Mouse (Mus musculus): Measurements from ENCODE around the gene Timmdc1.

The Timmdc1 gene

GRCm38 (mm10) chr16:38459990-38460389 lies 62.5 kb downstream of the Timmdc1 start:
- ChIA-PET CTCF (no interaction called here), POLR2A (interaction anchor here in 3 of 4 experiments (0.5 to 25.5 kb wide), 14 partner anchors 2 to 625 kb away, joined by 3 to 500 read pairs (median 6); partner anchors contain the start of genes Adprh (in 1 of the 3) and Cd80 (in 1 of the 3))

DNA sequence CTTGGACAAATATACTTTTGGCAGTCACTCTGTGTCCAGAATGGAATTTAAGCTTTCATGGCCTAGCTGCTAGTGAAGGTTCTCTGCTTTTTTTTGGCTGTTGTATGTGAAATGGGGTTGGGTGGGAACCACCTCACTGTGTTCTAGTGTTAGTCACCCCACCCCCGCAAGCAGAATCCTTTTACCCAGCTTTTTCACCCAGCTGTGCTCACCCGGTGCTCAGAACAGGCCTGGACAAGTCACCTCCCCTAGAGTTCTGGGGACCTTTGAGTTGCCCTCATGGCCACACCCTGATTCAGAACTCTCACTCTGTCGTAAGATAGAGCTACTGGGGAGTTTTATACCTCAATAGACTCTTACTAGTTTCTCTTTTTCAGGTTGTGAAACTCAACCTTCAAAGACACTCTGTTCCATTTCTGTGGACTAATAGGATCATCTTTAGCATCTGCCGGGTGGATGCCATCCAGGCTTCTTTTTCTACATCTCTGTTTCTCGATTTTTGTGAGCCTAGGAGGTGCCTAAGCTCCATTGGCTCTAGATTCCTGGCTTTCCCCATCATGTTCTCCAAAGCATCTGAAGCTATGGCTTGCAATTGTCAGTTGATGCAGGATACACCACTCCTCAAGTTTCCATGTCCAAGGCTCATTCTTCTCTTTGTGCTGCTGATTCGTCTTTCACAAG lies 63.7 kb downstream of the Timmdc1 start:
- ChIA-PET POLR2A (interaction anchor here (0.6 to 25.5 kb wide), 37 partner anchors 3 to 172 kb away, joined by 3 to 500 read pairs (median 4); partner anchors contain the start of genes Cox17 (in 2 of the 4), Gm21987 (in 2 of the 4), Maats1 (in 2 of the 4) and Adprh (in 1 of the 4)), CTCF (interaction anchor here in 2 of 4 experiments (0.6 to 1.1 kb wide), 4 partner anchors 24 to 84 kb away, joined by 3 to 4 read pairs (median 4); no protein-coding TSS in a partner anchor)

- POLR2A ChIA-PET: interaction anchor here in 3 of 4 experiments (0.6 to 25.5 kb wide), 17 partner anchors 5 to 794 kb away, joined by 3 to 500 read pairs (median 5); partner anchors contain the start of genes Adprh (in 1 of the 3), Cd80 (in 1 of the 3) and Pla1a (in 1 of the 3)
- CTCF ChIA-PET: interaction anchor here in 1 of 4 experiments (1.1 kb wide), 1 partner anchor 11 kb away, joined by 3 read pairs; no protein-coding TSS in a partner anchor
Measured at GRCm38 (mm10) chr16:38456812-38457567, 65.5 kb downstream of the Timmdc1 start.

- ChIA-PET CTCF (interaction anchor here in 3 of 4 experiments (0.6 to 1.4 kb wide), 4 partner anchors 51 to 149 kb away, joined by 3 to 4 read pairs (median 3); no protein-coding TSS in a partner anchor), POLR2A (interaction anchor here in 2 of 4 experiments (0.6 to 25.5 kb wide), 16 partner anchors 6 to 285 kb away, joined by 3 to 500 read pairs (median 4); partner anchors contain the start of genes Adprh (in 1 of the 2), Cd80 (in 1 of the 2), Maats1 (in 1 of the 2) and Pla1a (in 1 of the 2))
Measured at GRCm38 (mm10) chr16:38455511-38456418, 66.7 kb downstream of the Timmdc1 start, which contains the start of gene Cd80. Gene Cd80 (plus strand): TSS chr16:38455561.

GRCm38 (mm10) chr16:38454533-38455254 lies 67.8 kb downstream of the Timmdc1 start:
- CTCF ChIA-PET: interaction anchor here in 2 of 4 experiments (0.8 to 1.4 kb wide), 4 partner anchors 52 to 148 kb away, joined by 3 to 4 read pairs (median 4); no protein-coding TSS in a partner anchor
- POLR2A ChIA-PET: interaction anchor here (0.6 to 25.5 kb wide), 18 partner anchors 7 to 453 kb away, joined by 3 to 500 read pairs (median 4); partner anchors contain the start of genes Adprh (in 1 of the 4), Cd80 (in 1 of the 4) and Maats1 (in 1 of the 4)

DNA sequence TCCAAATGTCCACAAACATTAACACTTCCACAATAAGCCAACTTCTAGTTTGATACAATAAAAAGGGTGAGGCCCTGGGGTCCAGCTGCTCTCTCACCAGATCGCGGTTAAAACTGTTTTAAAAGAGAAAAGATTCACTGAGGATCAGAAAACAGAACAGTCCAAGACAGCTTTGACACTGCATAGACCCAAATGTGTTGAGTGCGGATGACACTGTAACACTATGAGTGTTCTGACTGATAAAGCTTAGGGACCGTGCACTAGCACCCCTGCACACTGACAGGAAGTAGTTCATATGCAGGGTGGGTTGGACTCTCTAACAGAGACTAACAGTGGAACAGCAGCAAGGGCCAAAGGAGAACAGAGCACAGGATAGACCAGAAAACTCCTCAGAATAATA lies 68.5 kb downstream of the Timmdc1 start:
- CTCF ChIA-PET: interaction anchor here in 1 of 4 experiments (1.3 kb wide), 1 partner anchor 52 kb away, joined by 4 read pairs; no protein-coding TSS in a partner anchor
- POLR2A ChIA-PET: interaction anchor here (0.5 to 25.5 kb wide), 15 partner anchors 6 to 766 kb away, joined by 3 to 500 read pairs (median 5); partner anchors contain the start of genes Adprh (in 1 of the 4), Cd80 (in 1 of the 4) and Pla1a (in 1 of the 4)

GRCm38 (mm10) chr16:38453203-38453553 lies 69.3 kb downstream of the Timmdc1 start:
- CTCF ChIA-PET: interaction anchor here in 1 of 4 experiments (0.7 kb wide), 1 partner anchor 30 kb away, joined by 3 read pairs; no protein-coding TSS in a partner anchor
- POLR2A ChIA-PET: interaction anchor here (0.5 to 25.5 kb wide), 30 partner anchors 5 to 204 kb away, joined by 3 to 500 read pairs (median 5); partner anchors contain the start of genes Cox17 (in 2 of the 4), Gm21987 (in 2 of the 4), Adprh (in 1 of the 4) and Cd80 (in 1 of the 4)

DNA sequence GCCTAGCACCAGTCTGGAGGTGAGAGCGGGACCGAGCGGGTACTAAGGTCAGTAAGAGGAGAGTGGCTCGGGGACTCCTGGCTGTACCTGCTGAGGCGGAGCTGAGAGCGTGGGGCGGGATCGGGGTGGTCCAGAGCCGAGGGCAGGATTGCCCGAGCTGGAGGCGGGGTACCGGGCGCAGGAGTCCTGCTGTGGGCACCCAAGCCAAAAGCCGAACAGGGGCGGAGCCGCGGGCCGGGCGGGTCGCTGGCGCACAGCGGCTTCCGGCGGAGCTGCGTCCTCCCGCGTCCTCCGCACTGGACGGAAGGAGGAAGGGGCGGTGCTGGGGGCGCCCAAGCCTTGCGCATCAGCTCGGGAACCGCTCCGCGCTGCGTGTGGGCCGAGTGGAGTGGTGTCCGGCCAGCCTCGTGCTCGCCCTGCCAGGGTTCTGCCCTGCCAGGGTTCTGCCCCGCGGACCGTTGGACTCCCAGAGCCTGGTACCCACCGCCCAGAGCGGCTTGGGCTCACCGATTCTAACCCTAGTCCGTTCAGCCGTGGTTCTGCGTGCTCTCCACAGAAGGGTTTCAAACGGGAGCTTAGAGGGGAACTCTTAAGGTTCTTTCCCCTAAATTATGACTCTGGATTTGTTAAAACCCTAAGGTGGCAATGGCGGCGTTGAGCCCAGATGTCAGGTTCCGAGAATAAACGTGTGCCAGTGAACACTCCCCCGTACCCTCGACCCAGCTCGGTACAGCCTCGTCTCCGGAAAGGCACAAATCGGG lies 69.8 kb downstream of the Timmdc1 start, which contains the start of gene Adprh:
TSS of gene Adprh (minus strand) at position 262 of the 761 bp plus-strand sequence.
- ChIA-PET POLR2A (interaction anchor here (0.5 to 25.5 kb wide), 49 partner anchors 5 to 1275 kb away, joined by 3 to 500 read pairs (median 5); partner anchors contain the start of genes Cox17 (in 2 of the 4), Gm21987 (in 2 of the 4), Pla1a (in 2 of the 4) and Adprh (in 1 of the 4)), CTCF (interaction anchor here in 3 of 4 experiments (0.5 to 1.1 kb wide), 5 partner anchors 17 to 184 kb away, joined by 3 read pairs; no protein-coding TSS in a partner anchor)

- ChIA-PET POLR2A (interaction anchor here (0.5 to 25.5 kb wide), 52 partner anchors 4 to 1274 kb away, joined by 3 to 500 read pairs (median 4); partner anchors contain the start of genes Timmdc1 (in 2 of the 4), Adprh (in 1 of the 4), Cd80 (in 1 of the 4) and Cox17 (in 1 of the 4)), CTCF (interaction anchor here in 1 of 4 experiments (1.1 kb wide), 1 partner anchor 130 kb away, joined by 3 read pairs; no protein-coding TSS in a partner anchor)
Measured at GRCm38 (mm10) chr16:38451421-38452205, 70.8 kb downstream of the Timmdc1 start.

DNA sequence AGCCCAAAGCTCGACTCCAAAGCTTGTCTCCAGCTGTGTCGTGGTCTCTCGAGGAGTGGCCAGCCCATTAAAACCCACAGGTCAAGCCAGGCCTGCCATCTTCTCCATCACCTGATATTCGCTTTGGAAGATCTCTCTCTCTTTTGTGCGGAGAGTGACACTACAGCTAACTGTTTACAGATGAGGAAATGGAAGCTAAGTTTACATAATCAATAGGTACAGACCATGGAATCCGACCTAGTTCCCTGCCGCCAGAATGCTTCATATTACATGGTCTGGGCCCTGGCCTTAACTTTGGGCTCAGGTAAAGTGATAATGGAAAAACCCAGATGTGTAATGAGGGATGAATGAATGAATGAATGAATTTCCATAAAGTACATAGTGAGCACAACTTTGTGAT lies 71.8 kb downstream of the Timmdc1 start:
- ChIA-PET POLR2A (interaction anchor here in 3 of 4 experiments (0.9 to 25.5 kb wide), 14 partner anchors 3 to 135 kb away, joined by 3 to 500 read pairs (median 4); partner anchors contain the start of genes Adprh (in 1 of the 3), Cd80 (in 1 of the 3) and Timmdc1 (in 1 of the 3)), CTCF (interaction anchor here in 2 of 4 experiments (0.6 to 1.2 kb wide), 3 partner anchors 26 to 104 kb away, joined by 3 to 8 read pairs (median 3); partner anchors contain the start of genes Cox17 (in 1 of the 2) and Gm21987 (in 1 of the 2))

DNA sequence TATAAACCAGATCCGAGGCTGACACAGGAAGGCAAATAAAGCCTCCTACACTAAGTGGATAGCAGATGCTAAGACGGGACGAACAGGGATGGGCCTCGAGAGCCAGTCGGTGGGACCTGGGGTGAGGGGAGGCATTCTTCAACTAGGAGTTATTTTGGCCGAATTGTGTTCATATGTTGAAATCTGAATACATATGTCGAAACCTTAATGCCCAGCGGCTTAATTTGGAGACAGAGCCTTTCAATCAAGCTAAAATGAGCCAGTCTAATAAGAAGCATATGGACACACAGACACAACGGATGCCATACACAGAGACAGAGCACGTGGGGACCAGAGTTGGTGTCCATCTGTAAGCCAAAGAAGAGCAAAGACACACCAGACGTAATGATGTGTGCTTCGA lies 74.0 kb downstream of the Timmdc1 start:
- POLR2A ChIA-PET: interaction anchor here in 1 of 4 experiments (0.6 to 25.5 kb wide), 6 partner anchors 14 to 127 kb away, joined by 3 to 500 read pairs (median 4); partner anchors contain the start of genes Adprh and Cd80
- CTCF ChIA-PET: no interaction called here
